ENCODE assay signal across 8 mouse cellular contexts in the genomic region with DNA sequence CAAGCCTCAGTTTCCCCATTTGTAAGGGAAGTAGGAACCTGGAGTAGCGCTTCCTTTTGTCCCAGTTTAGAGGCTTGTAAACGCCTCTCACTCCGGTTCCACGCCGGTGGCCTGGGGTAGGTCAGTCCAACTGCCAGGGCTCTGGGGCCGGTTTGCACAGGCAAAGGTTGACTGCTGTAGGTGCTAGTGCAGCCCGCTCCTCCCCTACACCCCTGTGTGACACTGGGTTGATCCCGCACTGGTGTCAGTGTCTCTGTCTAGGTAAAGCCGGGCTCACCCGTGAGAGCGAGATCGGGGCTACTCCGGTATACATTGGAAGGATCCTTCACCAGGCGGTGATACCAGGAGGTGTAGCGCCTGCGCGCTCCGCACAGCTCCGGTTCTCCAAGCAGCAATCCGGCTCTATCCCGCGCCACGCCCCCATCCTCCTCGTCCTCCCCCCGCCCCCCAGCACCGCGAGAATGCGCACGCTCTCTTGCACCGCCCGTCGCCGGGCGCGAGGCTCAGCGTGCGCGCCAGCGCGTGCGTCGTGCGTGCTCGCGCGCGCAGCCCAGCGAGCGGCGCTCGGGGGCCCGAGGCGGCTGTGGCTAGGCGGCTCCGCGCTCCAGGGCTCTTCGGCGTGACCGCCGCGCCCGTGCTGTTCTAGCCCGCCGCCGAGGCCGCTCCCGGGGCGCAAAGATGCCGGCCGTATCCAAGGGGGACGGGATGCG. TPM values are rescaled to one million over a fixed set of nuclear protein-coding genes. Genes with fewer than 3 reads are reported as not detected.
DNase-seq lines count a peak whose midpoint lies in the region; ATAC-seq and TF ChIP-seq lines count a peak whose summit lies in the region.

A gene (plus strand): TSS at position 492 of the 710 bp plus-strand sequence.

- H3K4me1 ChIP-seq in CH12.LX (ENCODE audit: control insufficient read depth in 1 of 2, insufficient read depth in 2 of 2), result peaks cover 6 to 58% of the 10 kb centered on the region in 2 experiments
- H3K4me1 ChIP-seq in forebrain, embryonic 12.5 days, result peaks cover 27% of the 10 kb centered on the region
- no peaks in the 10 kb centered on the region for H3K4me1 ChIP-seq in heart, postnatal 0 days (ENCODE audit: control insufficient read depth, insufficient read depth)
- H3K4me1 ChIP-seq in liver, embryonic 16.5 days (ENCODE audit: control insufficient read depth, low read depth, low read length), result peaks cover 76% of the 10 kb centered on the region
- peaks cover 37% of the 10 kb centered on the region for H3K4me1 ChIP-seq in neural tube, embryonic 13.5 days (replicated peaks)
- peaks cover 13% of the 10 kb centered on the region for H3K4me1 ChIP-seq in testis, adult 2 months (ENCODE audit: control insufficient read depth, insufficient read depth, low read length)

- peak within 1 kb of the TSS; percentile 83 for H3K9ac ChIP-seq in CH12.LX (ENCODE audit: insufficient read depth, low read depth)
- H3K9ac ChIP-seq in forebrain, embryonic 12.5 days, result peak within 1 kb of the TSS; percentile 97
- H3K9ac ChIP-seq in heart, postnatal 0 days (replicated peaks; ENCODE audit: low read depth, low read length), result peak within 1 kb of the TSS; percentile 77
- peak within 1 kb of the TSS; percentile 99 for H3K9ac ChIP-seq in liver, embryonic 16.5 days (ENCODE audit: low read depth, low read length)
- H3K9ac ChIP-seq in neural tube, embryonic 13.5 days, result peak within 1 kb of the TSS; percentile 100

- no peak for TF ChIP-seq CTCF in CH12.LX (conservative IDR thresholded peaks at IDR 0.05 in 1 of 2, IDR thresholded peaks at IDR 0.05 in 1 of 2; ENCODE audit: low read depth in 2 of 2, low read length in 2 of 2)
- no peak for TF ChIP-seq CTCF in heart, postnatal 0 days (IDR thresholded peaks at IDR 0.05; ENCODE audit: low read depth)
- TF ChIP-seq CTCF in testis, adult 2 months (IDR thresholded peaks at IDR 0.05; ENCODE audit: control insufficient read depth, insufficient read depth, insufficient replicate concordance, low read depth, low read length), result no peak

- H3K4me3 ChIP-seq in CH12.LX (replicated peaks in 1 of 3; ENCODE audit: low read depth in 2 of 3, low read length in 2 of 3, poor library complexity in 1 of 3), result peak within 1 kb of the TSS; percentile 73 to 85 (median 77)
- peak within 1 kb of the TSS; percentile 98 for H3K4me3 ChIP-seq in forebrain, embryonic 12.5 days (replicated peaks)
- peak within 1 kb of the TSS; percentile 74 for H3K4me3 ChIP-seq in heart, postnatal 0 days (ENCODE audit: low read depth, low read length)
- H3K4me3 ChIP-seq in liver, embryonic 16.5 days (ENCODE audit: low read depth, low read length), result peak within 1 kb of the TSS; percentile 82
- H3K4me3 ChIP-seq in neural tube, embryonic 13.5 days, result peak within 1 kb of the TSS; percentile 96
- peak within 1 kb of the TSS; percentile 86 for H3K4me3 ChIP-seq in testis, adult 2 months (ENCODE audit: control insufficient read depth, low read depth, low read length)

- dilution Hi-C loops in CH12.LX (cut with MboI; ENCODE audit: extremely low pct_ligation_motif_present, extremely low pct_unique_long_range_greater_than_20kb, low sequenced_read_pairs), result no loop called here

- no peaks in the 10 kb centered on the region for H3K9me3 ChIP-seq in CH12.LX (replicated peaks; ENCODE audit: low read length)
- H3K9me3 ChIP-seq in forebrain, embryonic 12.5 days, result no peaks in the 10 kb centered on the region
- no peaks in the 10 kb centered on the region for H3K9me3 ChIP-seq in heart, postnatal 0 days (replicated peaks; ENCODE audit: control insufficient read depth, low read length)
- no peaks in the 10 kb centered on the region for H3K9me3 ChIP-seq in liver, embryonic 16.5 days (replicated peaks; ENCODE audit: control insufficient read depth, low read length)
- H3K9me3 ChIP-seq in neural tube, embryonic 13.5 days, result no peaks in the 10 kb centered on the region

- peaks cover 9% of the 10 kb centered on the region for H3K79me2 ChIP-seq in CH12.LX (replicated peaks; ENCODE audit: control insufficient read depth, extremely low read depth, insufficient read depth, poor library complexity, severe bottlenecking)

- H3K27ac ChIP-seq in CH12.LX (ENCODE audit: insufficient read depth, low read depth), result no peak within 1 kb of the TSS
- H3K27ac ChIP-seq in forebrain, embryonic 12.5 days, result peak within 1 kb of the TSS; percentile 87
- peak within 1 kb of the TSS; percentile 61 for H3K27ac ChIP-seq in heart, postnatal 0 days (ENCODE audit: low read depth)
- H3K27ac ChIP-seq in liver, embryonic 16.5 days (ENCODE audit: low read length), result peak within 1 kb of the TSS; percentile 99
- peak within 1 kb of the TSS; percentile 93 for H3K27ac ChIP-seq in neural tube, embryonic 13.5 days (replicated peaks)
- no peak within 1 kb of the TSS for H3K27ac ChIP-seq in testis, adult 2 months (ENCODE audit: control insufficient read depth, insufficient read depth, low read depth, low read length)

- TF ChIP-seq RAD21 in CH12.LX (IDR thresholded peaks at IDR 0.05; ENCODE audit: low read depth, low read length), result no peak

- no peaks in the 10 kb centered on the region for H3K27me3 ChIP-seq in CH12.LX (replicated peaks)
- H3K27me3 ChIP-seq in forebrain, embryonic 12.5 days, result peaks cover 10% of the 10 kb centered on the region; the same call in 1 of the 2 replicates
- H3K27me3 ChIP-seq in heart, postnatal 0 days (ENCODE audit: control insufficient read depth, insufficient read depth, low read length), result no peaks in the 10 kb centered on the region
- no peaks in the 10 kb centered on the region for H3K27me3 ChIP-seq in liver, embryonic 16.5 days (ENCODE audit: control insufficient read depth, insufficient read depth, low read depth, low read length)
- H3K27me3 ChIP-seq in neural tube, embryonic 13.5 days, result no peaks in the 10 kb centered on the region
- H3K27me3 ChIP-seq in testis, adult 2 months (ENCODE audit: control insufficient read depth, insufficient read depth, low read length), result no peaks in the 10 kb centered on the region

- H3K4me2 ChIP-seq in CH12.LX (ENCODE audit: insufficient read depth, low read depth, poor library complexity, severe bottlenecking), result peak within 1 kb of the TSS; percentile 71
- H3K4me2 ChIP-seq in forebrain, embryonic 12.5 days, result peak within 1 kb of the TSS; percentile 87
- peak within 1 kb of the TSS; percentile 87 for H3K4me2 ChIP-seq in heart, postnatal 0 days (ENCODE audit: low read depth, low read length)
- H3K4me2 ChIP-seq in liver, embryonic 16.5 days (ENCODE audit: low read depth, low read length), result peak within 1 kb of the TSS; percentile 75
- peak within 1 kb of the TSS; percentile 82 for H3K4me2 ChIP-seq in neural tube, embryonic 13.5 days

- H3K36me3 ChIP-seq in CH12.LX (replicated peaks in 1 of 2; ENCODE audit: control insufficient read depth in 1 of 2, insufficient read depth in 1 of 2, low read length in 1 of 2), result peaks cover 0 to 16% of the 10 kb centered on the region in 2 experiments
- no peaks in the 10 kb centered on the region for H3K36me3 ChIP-seq in forebrain, embryonic 12.5 days (replicated peaks)
- H3K36me3 ChIP-seq in heart, postnatal 0 days (replicated peaks; ENCODE audit: control insufficient read depth, insufficient read depth, low read length), result no peaks in the 10 kb centered on the region
- peaks cover 7% of the 10 kb centered on the region for H3K36me3 ChIP-seq in liver, embryonic 16.5 days (ENCODE audit: control insufficient read depth, insufficient read depth)
- peaks cover 6% of the 10 kb centered on the region; the same call in 1 of the 2 replicates for H3K36me3 ChIP-seq in neural tube, embryonic 13.5 days
- H3K36me3 ChIP-seq in testis, adult 2 months (ENCODE audit: control insufficient read depth, insufficient read depth, low read length), result no peaks in the 10 kb centered on the region

- TF ChIP-seq EP300 in CH12.LX (IDR thresholded peaks at IDR 0.05; ENCODE audit: low read length), result no peak
- no peak for TF ChIP-seq EP300 in heart, postnatal 0 days (IDR thresholded peaks at IDR 0.05; ENCODE audit: low read depth)

- in situ Hi-C loops in CH12.LX (cut with MboI; ENCODE audit: low pct_ligation_motif_present, low pct_unique_long_range_greater_than_20kb, low sequenced_read_pairs), result no loop called here

- WGBS in forebrain, embryonic 12.5 days, result under 1% methylated on average over 67 of the region's 72 CpGs
- under 1% methylated on average over 68 of the region's 72 CpGs for whole genome bisulfite sequencing in heart, postnatal 0 days
- under 1% methylated on average over 72 of the region's 72 CpGs for WGBS in liver, embryonic 16.5 days (ENCODE audit: insufficient replicate concordance)
- WGBS in neural tube, embryonic 13.5 days, result under 1% methylated on average over 72 of the region's 72 CpGs

- peak; percentile 85 for TF ChIP-seq POLR2A in CH12.LX (IDR thresholded peaks at IDR 0.05; ENCODE audit: low read depth, low read length)
- peak; percentile 75 for TF ChIP-seq POLR2A in testis, adult 2 months (IDR thresholded peaks at IDR 0.05; ENCODE audit: control insufficient read depth, low read depth, low read length)

- DNase-seq in CH12.LX (ENCODE audit: extremely low read depth), result peak; percentile 88
- DNase-seq in c-Kit-positive CD71-positive TER-119-negative erythroid progenitor cells, embryonic 14.5 days (ENCODE audit: low read depth), result peak; percentile 89
- peak; percentile 94 for DNase-seq in heart, postnatal 0 days (ENCODE audit: low spot score)
- DNase-seq in kidney, postnatal 4 days, result peak; percentile 95 to 98

- ATAC-seq in forebrain, embryonic 12.5 days (ENCODE audit: low FRiP score), result peak; percentile 95
- peak; percentile 95 for ATAC-seq in heart, postnatal 0 days (ENCODE audit: insufficient read depth, low read depth)
- ATAC-seq in liver, embryonic 16.5 days (ENCODE audit: low read depth), result peak; percentile 86
- peak; percentile 96 for ATAC-seq in neural tube, embryonic 13.5 days (ENCODE audit: low read depth)

TF ChIP-seq in CH12.LX, 34 proteins besides CTCF, POLR2A, EP300 and RAD21 (continues in another document):
- TF ChIP-seq NRF1 (IDR thresholded peaks at IDR 0.05; ENCODE audit: low read depth, low read length) (peak; percentile 86), HCFC1 (IDR thresholded peaks at IDR 0.05; ENCODE audit: low read depth, low read length) (no peak; the same call in 1 of the 2 replicates), ZKSCAN1 (IDR thresholded peaks at IDR 0.05; ENCODE audit: borderline replicate concordance, low read depth, low read length) (no peak), USF1 (IDR thresholded peaks at IDR 0.05; ENCODE audit: low read depth, low read length) (no peak), MYC (IDR thresholded peaks at IDR 0.05; ENCODE audit: low read depth, low read length) (no peak)

RNA-seq across cellular contexts. Expression of the gene that starts here (rescaled TPM):
- total RNA-seq in CH12.LX (2012; rRNA removed) (44.5 and 50.7 TPM in 2 replicates), CH12.LX (2014; rRNA removed) (30.0 and 31.6 TPM in 2 replicates)
- 36.6 and 43.1 TPM in 2 replicates for polyA plus RNA-seq in CH12.LX (2012; ENCODE audit: insufficient read length, low read depth)
- polyA plus RNA-seq in forebrain, embryonic 12.5 days (2016; fragmentation: Nextera tagmentation; extraction: Ambion mirVana), result 106 and 112 TPM in 2 replicates
- total RNA-seq in heart, postnatal 0 days (2014; rRNA removed; ENCODE audit: low replicate concordance), result 60.4 and 63.3 TPM in 2 replicates
- polyA plus RNA-seq in heart, postnatal 0 days (2015; fragmentation: Nextera tagmentation; extraction: Ambion mirVana), result 28.7 and 30.6 TPM in 2 replicates
- polyA plus RNA-seq in liver, embryonic 16.5 days (2015; fragmentation: Nextera tagmentation; extraction: Ambion mirVana), result 66.7 and 70.7 TPM in 2 replicates
- polyA plus RNA-seq in neural tube, embryonic 13.5 days (2015; fragmentation: Nextera tagmentation; extraction: Ambion mirVana), result 109 and 117 TPM in 2 replicates
- polyA plus RNA-seq in testis, adult 2 months (2012; rRNA removed), result 25.4 and 26.8 TPM in 2 replicates

Comparison
In these comparisons a context has a peak if more than half of its experiments do, and no peak if none do; other contexts are left out.
1. H3K27ac ChIP-seq: peak in forebrain, embryonic 12.5 days (single experiment), heart, postnatal 0 days (single experiment), liver, embryonic 16.5 days (single experiment) and neural tube, embryonic 13.5 days (single experiment); none in CH12.LX (single experiment) and testis, adult 2 months (single experiment).
2. Peak in every context shown above with its lines, with median percentiles within 50 percentile points of each other: DNase-seq, H3K4me2 ChIP-seq, H3K4me3 ChIP-seq, H3K9ac ChIP-seq and ATAC-seq.